Mouse (Mus musculus) liver, embryonic 14.5 days (tissue): ENCODE data around the gene Stard13.

Experiments
- CTCF ChIP-seq: IDR thresholded peaks from 2 replicates; pipeline ENCODE4 v1.5.1; 2016; ENCODE audit warnings: antibody characterized with exemption, low read depth, control low read depth
- EP300 ChIP-seq: IDR thresholded peaks from 2 replicates; pipeline ENCODE4 v1.6.1; 2016; ENCODE audit warnings: antibody characterized with exemption, low read depth

DNA sequence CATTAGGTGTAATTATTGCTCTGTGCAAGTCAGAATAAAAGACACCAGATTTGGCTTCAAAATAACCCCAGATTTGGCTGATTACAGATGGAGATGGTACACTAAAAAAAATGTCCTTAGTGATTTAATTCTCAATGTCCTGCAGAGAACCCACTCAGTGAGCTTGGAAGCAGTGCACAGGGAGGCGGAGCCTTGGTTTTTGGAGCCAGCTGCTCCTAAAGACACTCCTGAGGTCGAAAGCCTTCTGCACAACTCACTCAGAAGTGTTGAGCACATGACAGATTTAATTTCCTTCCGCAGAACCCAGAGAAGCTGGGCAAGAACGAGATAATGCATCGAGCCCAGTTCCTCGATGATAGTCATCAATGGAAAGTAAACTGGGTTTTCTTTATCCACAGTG is 162.2 kb downstream of the Stard13 start:
- no peak for TF ChIP-seq EP300
- TF ChIP-seq CTCF: no peak
